ENCODE assay signal across 8 mouse cellular contexts in the genomic region with DNA sequence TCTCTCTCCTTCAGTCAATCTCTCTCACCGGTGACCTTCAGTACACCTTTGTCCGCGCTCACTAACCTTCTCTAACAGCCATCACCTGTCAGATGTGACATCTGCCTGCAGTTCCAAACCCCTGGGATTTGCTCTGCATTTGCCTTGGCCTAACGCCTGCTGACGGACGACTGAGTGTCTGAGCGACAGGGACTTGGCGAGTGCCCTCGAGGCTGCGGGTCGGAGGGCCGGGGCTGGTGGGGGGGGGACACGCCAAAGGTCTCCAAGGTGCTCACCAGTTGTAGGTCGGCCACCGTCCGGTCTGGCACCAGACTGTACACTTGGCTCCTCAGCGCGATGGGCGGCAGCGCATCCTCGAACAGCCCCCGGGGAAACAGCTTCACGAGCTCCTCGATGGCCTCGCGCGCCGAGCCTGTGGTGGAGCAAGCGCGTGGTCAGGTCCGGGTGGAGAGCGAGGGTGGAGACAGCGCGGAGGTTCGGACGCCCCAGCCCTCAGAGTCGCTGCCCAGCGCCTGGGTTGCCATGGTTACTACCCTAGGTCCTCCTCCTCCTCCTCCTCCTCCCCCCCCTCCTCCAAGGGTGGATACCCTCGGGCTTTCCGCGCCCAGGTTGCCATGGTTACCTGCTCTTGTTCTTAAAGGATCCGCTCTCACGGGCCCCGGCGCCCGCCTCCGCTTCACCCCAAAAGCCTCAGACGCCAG. TPM values are rescaled to one million over a fixed set of nuclear protein-coding genes. Genes with fewer than 3 reads are reported as not detected.
DNase-seq lines count a peak whose midpoint lies in the region; ATAC-seq and TF ChIP-seq lines count a peak whose summit lies in the region.

No protein-coding gene starts in this region.

- no peaks in the 10 kb centered on the region for H3K27me3 ChIP-seq in kidney, embryonic 15.5 days
- H3K27me3 ChIP-seq in hindbrain, embryonic 14.5 days (ENCODE audit: control insufficient read depth, insufficient read depth, low read length), result no peaks in the 10 kb centered on the region
- H3K27me3 ChIP-seq in midbrain, embryonic 11.5 days (ENCODE audit: control insufficient read depth, insufficient read depth, low read length), result no peaks in the 10 kb centered on the region

- H3K4me3 ChIP-seq in kidney, embryonic 15.5 days (replicated peaks), result peak overlapping the region; percentile 74
- H3K4me3 ChIP-seq in cortical plate, adult 2 months (ENCODE audit: insufficient read depth, low read length), result peak overlapping the region; percentile 97
- H3K4me3 ChIP-seq in hindbrain, embryonic 14.5 days (replicated peaks; ENCODE audit: low read length), result peak overlapping the region; percentile 53
- H3K4me3 ChIP-seq in midbrain, embryonic 11.5 days (ENCODE audit: low read depth, low read length), result peak overlapping the region; percentile 83

- no peak; the same call in 1 of the 2 replicates for TF ChIP-seq POLR2A in cortical plate, adult 2 months (IDR thresholded peaks at IDR 0.05; ENCODE audit: extremely low read depth, insufficient read depth, low read length)

- TF ChIP-seq CTCF in cortical plate, adult 2 months (IDR thresholded peaks at IDR 0.05; ENCODE audit: extremely low read depth, insufficient read depth, low read length), result no peak

- H3K4me1 ChIP-seq in kidney, embryonic 15.5 days, result peaks cover 25% of the 10 kb centered on the region
- peaks cover 2% of the 10 kb centered on the region; the same call in 1 of the 2 replicates for H3K4me1 ChIP-seq in cortical plate, adult 2 months (ENCODE audit: control insufficient read depth, insufficient read depth, low read length)
- H3K4me1 ChIP-seq in hindbrain, embryonic 14.5 days (replicated peaks; ENCODE audit: control insufficient read depth, insufficient read depth, low read length), result peaks cover 21% of the 10 kb centered on the region
- H3K4me1 ChIP-seq in midbrain, embryonic 11.5 days (ENCODE audit: control insufficient read depth, insufficient read depth, low read length), result peaks cover 17% of the 10 kb centered on the region

- peaks cover 53% of the 10 kb centered on the region for H3K36me3 ChIP-seq in kidney, embryonic 15.5 days
- H3K36me3 ChIP-seq in hindbrain, embryonic 14.5 days (replicated peaks; ENCODE audit: control insufficient read depth, insufficient read depth), result peaks cover 51% of the 10 kb centered on the region
- H3K36me3 ChIP-seq in midbrain, embryonic 11.5 days (ENCODE audit: control insufficient read depth, insufficient read depth, low read length), result peaks cover 4% of the 10 kb centered on the region

- peak; percentile 75 for ATAC-seq in kidney, embryonic 15.5 days (replicated peaks; ENCODE audit: low FRiP score)
- ATAC-seq in hindbrain, embryonic 14.5 days (ENCODE audit: low FRiP score), result peak; percentile 79
- ATAC-seq in midbrain, embryonic 11.5 days (ENCODE audit: low FRiP score), result peak; percentile 92

- peak overlapping the region; percentile 72 for H3K9ac ChIP-seq in kidney, embryonic 15.5 days
- H3K9ac ChIP-seq in hindbrain, embryonic 14.5 days, result peak overlapping the region; percentile 65
- H3K9ac ChIP-seq in midbrain, embryonic 11.5 days (ENCODE audit: low read length), result peak overlapping the region; percentile 75

- 3% methylated on average over 48 of the region's 48 CpGs for WGBS in kidney, embryonic 15.5 days
- WGBS in hindbrain, embryonic 14.5 days, result 4% methylated on average over 44 of the region's 48 CpGs
- 4% methylated on average over 48 of the region's 48 CpGs for WGBS in midbrain, embryonic 11.5 days

- peak overlapping the region; percentile 63 for H3K27ac ChIP-seq in kidney, embryonic 15.5 days
- peak overlapping the region; percentile 48; the same call in 1 of the 2 replicates for H3K27ac ChIP-seq in cortical plate, adult 2 months (ENCODE audit: insufficient read depth, low read length)
- peak overlapping the region; percentile 34 for H3K27ac ChIP-seq in hindbrain, embryonic 14.5 days
- peak overlapping the region; percentile 49 for H3K27ac ChIP-seq in midbrain, embryonic 11.5 days (ENCODE audit: low read depth, low read length)

- peak overlapping the region; percentile 99 for H3K4me2 ChIP-seq in kidney, embryonic 15.5 days
- H3K4me2 ChIP-seq in hindbrain, embryonic 14.5 days (replicated peaks), result peak overlapping the region; percentile 92
- H3K4me2 ChIP-seq in midbrain, embryonic 11.5 days, result peak overlapping the region; percentile 96

- H3K9me3 ChIP-seq in kidney, embryonic 15.5 days (replicated peaks), result no peaks in the 10 kb centered on the region
- H3K9me3 ChIP-seq in hindbrain, embryonic 14.5 days (ENCODE audit: control insufficient read depth, low read length), result no peaks in the 10 kb centered on the region
- no peaks in the 10 kb centered on the region for H3K9me3 ChIP-seq in midbrain, embryonic 11.5 days (ENCODE audit: control insufficient read depth, low read length)

- DNase-seq in kidney, postnatal 10 days, result no peak
- DNase-seq in hindbrain, embryonic 14.5 days (ENCODE audit: low spot score), result no peak
- peak; percentile 88 for DNase-seq in midbrain, embryonic 11.5 days (ENCODE audit: low spot score, missing footprints)
- DNase-seq in left cerebral cortex, adult 11 months (ENCODE audit: low spot score), result no peak
- DNase-seq in layer of hippocampus, postnatal 25 days (ENCODE audit: extremely low spot score in 1 of 2, low spot score in 1 of 2), result no peak
- no peak for DNase-seq in spleen, postnatal 4 days (ENCODE audit: low spot score in 2 of 2)

RNA-seq across cellular contexts. Expression of gene Stk19, which starts 0.4 kb away (rescaled TPM):
- polyA plus RNA-seq in kidney, embryonic 15.5 days (2015; fragmentation: Nextera tagmentation; extraction: Ambion mirVana), result 29.4 and 29.6 TPM in 2 replicates
- 80.0 and 80.7 TPM in 2 replicates for polyA plus RNA-seq in cortical plate, adult 2 months (2012; rRNA removed)
- 25.9 and 28.8 TPM in 2 replicates for polyA plus RNA-seq in hindbrain, embryonic 14.5 days (2014; fragmentation: Nextera tagmentation; extraction: Ambion mirVana)
- 20.2 and 21.5 TPM in 2 replicates for polyA plus RNA-seq in midbrain, embryonic 11.5 days (2014; fragmentation: Nextera tagmentation; extraction: Ambion mirVana)
- 10 to 100 TPM; 57.3 to 59.8 TPM for total RNA-seq in layer of hippocampus, postnatal 25 days (2021)

RNA-seq across cellular contexts. Expression of gene Dxo, which starts 0.5 kb away (rescaled TPM):
- 62.7 and 73.0 TPM in 2 replicates for polyA plus RNA-seq in kidney, embryonic 15.5 days (2015; fragmentation: Nextera tagmentation; extraction: Ambion mirVana)
- 53.1 and 55.5 TPM in 2 replicates for polyA plus RNA-seq in cortical plate, adult 2 months (2012; rRNA removed)
- 54.4 and 61.9 TPM in 2 replicates for polyA plus RNA-seq in hindbrain, embryonic 14.5 days (2014; fragmentation: Nextera tagmentation; extraction: Ambion mirVana)
- 60.7 and 64.8 TPM in 2 replicates for polyA plus RNA-seq in midbrain, embryonic 11.5 days (2014; fragmentation: Nextera tagmentation; extraction: Ambion mirVana)
- total RNA-seq in layer of hippocampus, postnatal 25 days (2021), result 10 to 100 TPM; 36.7 to 37.7 TPM

RNA-seq across cellular contexts. Expression of gene Skiv2l, which starts 13.7 kb away (rescaled TPM):
- 48.5 and 53.1 TPM in 2 replicates for polyA plus RNA-seq in kidney, embryonic 15.5 days (2015; fragmentation: Nextera tagmentation; extraction: Ambion mirVana)
- polyA plus RNA-seq in cortical plate, adult 2 months (2012; rRNA removed), result 74.0 and 81.2 TPM in 2 replicates
- polyA plus RNA-seq in hindbrain, embryonic 14.5 days (2014; fragmentation: Nextera tagmentation; extraction: Ambion mirVana), result 49.6 and 51.2 TPM in 2 replicates
- polyA plus RNA-seq in midbrain, embryonic 11.5 days (2014; fragmentation: Nextera tagmentation; extraction: Ambion mirVana), result 30.7 and 36.2 TPM in 2 replicates
- 10 to 100 TPM; 64.7 to 72.4 TPM for total RNA-seq in layer of hippocampus, postnatal 25 days (2021)

RNA-seq across cellular contexts. Expression of gene Nelfe, which starts 13.9 kb away (rescaled TPM):
- polyA plus RNA-seq in kidney, embryonic 15.5 days (2015; fragmentation: Nextera tagmentation; extraction: Ambion mirVana), result 101 and 116 TPM in 2 replicates
- 56.3 and 65.8 TPM in 2 replicates for polyA plus RNA-seq in cortical plate, adult 2 months (2012; rRNA removed)
- polyA plus RNA-seq in hindbrain, embryonic 14.5 days (2014; fragmentation: Nextera tagmentation; extraction: Ambion mirVana), result 73.7 and 74.0 TPM in 2 replicates
- 117 and 125 TPM in 2 replicates for polyA plus RNA-seq in midbrain, embryonic 11.5 days (2014; fragmentation: Nextera tagmentation; extraction: Ambion mirVana)
- 10 to 100 TPM; 32.1 to 39.1 TPM for total RNA-seq in layer of hippocampus, postnatal 25 days (2021)

RNA-seq across cellular contexts. Expression of gene Cfb, which starts 26.0 kb away (rescaled TPM):
- 12.1 and 13.3 TPM in 2 replicates for polyA plus RNA-seq in kidney, embryonic 15.5 days (2015; fragmentation: Nextera tagmentation; extraction: Ambion mirVana)
- 0.08 and 0.32 TPM in 2 replicates for polyA plus RNA-seq in cortical plate, adult 2 months (2012; rRNA removed)
- polyA plus RNA-seq in hindbrain, embryonic 14.5 days (2014; fragmentation: Nextera tagmentation; extraction: Ambion mirVana), result 2.2 and 2.3 TPM in 2 replicates
- polyA plus RNA-seq in midbrain, embryonic 11.5 days (2014; fragmentation: Nextera tagmentation; extraction: Ambion mirVana), result 1.6 and 1.9 TPM in 2 replicates
- total RNA-seq in layer of hippocampus, postnatal 25 days (2021), result under 1 TPM in 1 of 2 experiments, not detected in 1; 0.17 TPM
